ENCODE assay signal across 9 mouse cellular contexts in genomic region chr3:79285097-79285675, GRCm38 (mm10). TPM values are rescaled to one million over a fixed set of nuclear protein-coding genes. Genes with fewer than 3 reads are reported as not detected.
DNase-seq lines count a peak whose midpoint lies in the region; ATAC-seq lines count a peak whose summit lies in the region.
"Had no signal": no experiment of that assay in that cellular context is flagged by ENCODE, and none has a peak within 500 bp of the region (broad histone marks: within the 10 kb centered on the region; RNA-seq: fewer than 3 reads in every experiment).

No protein-coding gene starts in this region.

- DNase-seq in layer of hippocampus, adult 11-12 months (ENCODE audit: low spot score) = peak; percentile 22
- DNase-seq in layer of hippocampus, adult 9-10 months (ENCODE audit: low spot score) = no peak
- DNase-seq in cerebellum, adult 8-10 months = peak; percentile 47
- no peak for DNase-seq in adrenal gland, adult 2 months
- no peak for DNase-seq in gastrocnemius, postnatal 14 days

- H3K27me3 ChIP-seq in heart, embryonic 14.5 days (ENCODE audit: control insufficient read depth, insufficient read depth, low read length) = peaks cover 8% of the 10 kb centered on the region; the same call in 1 of the 2 replicates
- peaks cover 57% of the 10 kb centered on the region for H3K27me3 ChIP-seq in liver, embryonic 12.5 days (replicated peaks)
- H3K27me3 ChIP-seq in stomach, embryonic 16.5 days (ENCODE audit: control insufficient read depth, insufficient read depth, low read length) = no peaks in the 10 kb centered on the region

- H3K36me3 ChIP-seq in heart, embryonic 14.5 days (ENCODE audit: control insufficient read depth, insufficient read depth, low read length) = no peaks in the 10 kb centered on the region
- H3K36me3 ChIP-seq in liver, embryonic 12.5 days = no peaks in the 10 kb centered on the region
- H3K36me3 ChIP-seq in stomach, embryonic 16.5 days (ENCODE audit: control insufficient read depth, insufficient read depth, low read length) = no peaks in the 10 kb centered on the region

- H3K9me3 ChIP-seq in heart, embryonic 14.5 days (ENCODE audit: control insufficient read depth, low read length) = no peaks in the 10 kb centered on the region
- H3K9me3 ChIP-seq in liver, embryonic 12.5 days (replicated peaks) = no peaks in the 10 kb centered on the region
- no peaks in the 10 kb centered on the region for H3K9me3 ChIP-seq in stomach, embryonic 16.5 days (replicated peaks; ENCODE audit: control insufficient read depth, low read length)

- peak overlapping the region; percentile 89 for H3K4me2 ChIP-seq in heart, embryonic 14.5 days (ENCODE audit: low read length)
- peak overlapping the region; percentile 97 for H3K4me2 ChIP-seq in liver, embryonic 12.5 days
- H3K4me2 ChIP-seq in stomach, embryonic 16.5 days (ENCODE audit: low read depth, low read length) = peak overlapping the region; percentile 80

- no peak overlapping the region for H3K27ac ChIP-seq in heart, embryonic 14.5 days (replicated peaks in 1 of 2; ENCODE audit: control insufficient read depth in 1 of 2, insufficient read depth in 1 of 2, low read depth in 2 of 2, low read length in 2 of 2)
- no peak overlapping the region for H3K27ac ChIP-seq in liver, embryonic 12.5 days
- no peak overlapping the region for H3K27ac ChIP-seq in stomach, embryonic 16.5 days (ENCODE audit: low read length)

- peak overlapping the region; percentile 89 for H3K9ac ChIP-seq in heart, embryonic 14.5 days (ENCODE audit: low read length)
- H3K9ac ChIP-seq in liver, embryonic 12.5 days = no peak overlapping the region
- H3K9ac ChIP-seq in stomach, embryonic 16.5 days (ENCODE audit: low read length) = peak overlapping the region; percentile 93; the same call in 1 of the 2 replicates

- H3K4me1 ChIP-seq in heart, embryonic 14.5 days (ENCODE audit: control insufficient read depth in 2 of 2, insufficient read depth in 2 of 2, low read length in 2 of 2) = peaks cover 15 to 39% of the 10 kb centered on the region in 2 experiments
- peaks cover 25% of the 10 kb centered on the region for H3K4me1 ChIP-seq in liver, embryonic 12.5 days
- peaks cover 29% of the 10 kb centered on the region for H3K4me1 ChIP-seq in stomach, embryonic 16.5 days (ENCODE audit: control insufficient read depth, insufficient read depth, low read length)

- H3K4me3 ChIP-seq in heart, embryonic 14.5 days (ENCODE audit: control insufficient read depth in 1 of 2, insufficient read depth in 1 of 2, low read depth in 1 of 2, low read length in 2 of 2) = peak overlapping the region; percentile 90 to 99
- H3K4me3 ChIP-seq in liver, embryonic 12.5 days = peak overlapping the region; percentile 80; the same call in 1 of the 2 replicates
- H3K4me3 ChIP-seq in stomach, embryonic 16.5 days (replicated peaks; ENCODE audit: low read length) = peak overlapping the region; percentile 76

- ATAC-seq in heart, embryonic 14.5 days (ENCODE audit: insufficient number of reproducible peaks, insufficient read depth, low FRiP score, low read depth) = no peak
- ATAC-seq in liver, embryonic 12.5 days = no peak
- ATAC-seq in stomach, embryonic 16.5 days (ENCODE audit: insufficient read depth, low FRiP score) = no peak

- intact Hi-C loops in gastrocnemius, postnatal 14 days (cut with DNase I; ENCODE audit: low total_unique reads) = no loop called here

- 49% methylated on average over 13 of the region's 13 CpGs for WGBS in heart, embryonic 14.5 days
- 60% methylated on average over 13 of the region's 13 CpGs for WGBS in liver, embryonic 12.5 days (ENCODE audit: insufficient replicate concordance)
- WGBS in stomach, embryonic 16.5 days = 46% methylated on average over 13 of the region's 13 CpGs

RNA-seq across cellular contexts. Expression of gene Rapgef2, which starts 1.1 kb away (rescaled TPM):
- 7.3 and 8.0 TPM in 2 replicates for polyA plus RNA-seq in heart, embryonic 14.5 days (2014; fragmentation: Nextera tagmentation; extraction: Ambion mirVana)
- polyA plus RNA-seq in liver, embryonic 12.5 days (2016; fragmentation: Nextera tagmentation; extraction: Ambion mirVana) = 2.1 and 2.2 TPM in 2 replicates
- polyA plus RNA-seq in stomach, embryonic 16.5 days (2015; fragmentation: Nextera tagmentation; extraction: Ambion mirVana) = 4.2 and 4.4 TPM in 2 replicates
- total RNA-seq in adrenal gland, adult 2 months (2021) = 10 to 100 TPM; 20.6 to 20.9 TPM
- polyA plus RNA-seq in adrenal gland, adult 2 months (2012; rRNA removed) = 6.9 and 8.6 TPM in 2 replicates
- total RNA-seq in gastrocnemius, postnatal 14 days (2021) = 10 to 100 TPM; 20.5 to 21.0 TPM

RNA-seq across cellular contexts. Expression of gene Gm17359, which starts 51.3 kb away (rescaled TPM):
- not detected in 2 replicates for polyA plus RNA-seq in heart, embryonic 14.5 days (2014; fragmentation: Nextera tagmentation; extraction: Ambion mirVana)
- not detected in 2 replicates for polyA plus RNA-seq in liver, embryonic 12.5 days (2016; fragmentation: Nextera tagmentation; extraction: Ambion mirVana)
- not detected in 2 replicates for polyA plus RNA-seq in stomach, embryonic 16.5 days (2015; fragmentation: Nextera tagmentation; extraction: Ambion mirVana)
- not detected for total RNA-seq in adrenal gland, adult 2 months (2021)
- not detected in 2 replicates for polyA plus RNA-seq in adrenal gland, adult 2 months (2012; rRNA removed)
- total RNA-seq in gastrocnemius, postnatal 14 days (2021) = not detected
- total RNA-seq: heart, postnatal 36 days had no signal

Comparison
In these comparisons a context has a peak if more than half of its experiments do, and no peak if none do; other contexts are left out.
1. DNase-seq: peak in layer of hippocampus, adult 11-12 months (single experiment) and cerebellum, adult 8-10 months (single experiment); none in layer of hippocampus, adult 9-10 months (single experiment), adrenal gland, adult 2 months (single experiment) and gastrocnemius, postnatal 14 days (single experiment).
2. Peak in every context shown above with its lines, with median percentiles within 50 percentile points of each other: H3K4me2 ChIP-seq and H3K4me3 ChIP-seq.